Mouse (Mus musculus) spleen, adult 2 months (tissue): ENCODE data around the gene Dpy19l1. TPM values are rescaled to one million over a fixed set of nuclear protein-coding genes. Genes with fewer than 3 reads are reported as not detected.

Experiments used
- DNase-seq, 2 experiments: peaks; one replicate each; pipeline versions ENCODE4 v3.0.0 to v3.0.0-alpha.2; 2012 to 2021; ENCODE audit warnings: low spot score in 2 of 2, low read depth in 1 of 2
- H3K27ac ChIP-seq: fragments of 200-500 bp; 2 replicates; pipeline ENCODE4 v1.5.1; 2012; ENCODE audit warnings: low read length, inconsistent platforms; ENCODE audit not compliant: insufficient read depth
- H3K27me3 ChIP-seq: fragments of 200-500 bp; 2 replicates; pipeline ENCODE4 v1.6.1; 2012; ENCODE audit warnings: mild to moderate bottlenecking, moderate library complexity, low read length, inconsistent platforms; ENCODE audit not compliant: control insufficient read depth, insufficient read depth
- H3K36me3 ChIP-seq: fragments of 200-500 bp; 2 replicates; pipeline ENCODE4 v1.6.1; 2012; ENCODE audit warnings: mild to moderate bottlenecking, low read length, inconsistent platforms; ENCODE audit not compliant: control insufficient read depth, insufficient read depth
- H3K4me1 ChIP-seq: fragments of 200-500 bp; 2 replicates; pipeline ENCODE4 v1.6.1; 2011; ENCODE audit warnings: inconsistent platforms; ENCODE audit not compliant: control insufficient read depth, insufficient read depth, insufficient read length
- H3K4me3 ChIP-seq: fragments of 200-500 bp; 2 replicates; pipeline ENCODE4 v1.5.1; 2011; ENCODE audit warnings: mild to moderate bottlenecking, inconsistent platforms; ENCODE audit not compliant: insufficient read depth, insufficient read length; ENCODE audit errors: extremely low read depth
- CTCF ChIP-seq: fragments of 200-500 bp; IDR thresholded peaks from 2 replicates; pipeline ENCODE4 v1.5.1; 2011; ENCODE audit warnings: mild to moderate bottlenecking, inconsistent platforms; ENCODE audit not compliant: insufficient read depth, insufficient read length, insufficient replicate concordance; ENCODE audit errors: extremely low read depth
- POLR2A ChIP-seq: fragments of 200-500 bp; IDR thresholded peaks from 2 replicates; pipeline ENCODE4 v1.6.1; 2011; ENCODE audit warnings: low read depth, low read length, inconsistent platforms
- WGBS: fragments of 180-500 bp; shearing (Covaris S2); methylation state at CpG from one replicate; pipeline ENCODE4 v1.1.7; 2018; 5-methylcytosine and 5-hydroxymethylcytosine counted together
- polyA plus RNA-seq: library from polyadenylated mRNA; depleted of rRNA; stranded (reverse); fragments of >200 nt; gene quantifications from 2 replicates; pipeline ENCODE4 v1.2.3, GENCODE M21; 2012; rRNA removed

Gene Dpy19l1
- polyA plus RNA-seq, 1 experiment, result 12.1 TPM

DNA sequence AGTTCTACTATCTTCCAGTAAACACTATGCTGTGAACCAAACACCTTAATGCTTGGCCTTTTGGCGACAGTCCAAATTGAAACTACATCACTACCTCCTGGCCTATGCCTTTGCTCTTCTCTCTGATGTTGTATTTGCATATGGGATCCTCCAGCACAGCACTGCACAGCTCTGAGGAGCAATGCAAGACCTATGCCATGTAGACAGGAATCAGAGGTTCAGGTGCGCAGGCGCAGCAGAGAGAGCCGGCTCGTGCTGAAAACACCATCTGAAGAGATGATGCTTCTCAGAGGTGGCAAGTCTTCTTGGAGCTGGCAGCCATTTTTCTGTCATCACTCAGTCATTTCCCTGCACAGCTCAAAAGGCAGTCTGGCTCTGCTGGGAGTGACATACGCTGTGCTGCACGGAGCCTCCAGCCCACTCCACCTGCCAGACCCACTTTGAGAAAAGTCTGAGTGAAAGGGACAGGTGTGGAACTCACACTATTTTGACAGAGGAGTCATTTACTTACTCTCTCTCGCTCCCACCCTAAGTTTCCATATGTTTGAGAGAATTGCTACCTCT, 112.1 kb downstream of the Dpy19l1 start:
- Histone ChIP-seq H3K27me3 (no peaks in the 10 kb centered on the region), H3K27ac (no peak overlapping the region), H3K4me3 (no peak overlapping the region), H3K36me3 (no peaks in the 10 kb centered on the region), H3K4me1 (no peaks in the 10 kb centered on the region)
- 92% methylated on average over 8 of the region's 8 CpGs for WGBS
- no peak for TF ChIP-seq POLR2A
- no peak for TF ChIP-seq CTCF
- DNase-seq, result no peak

DNA sequence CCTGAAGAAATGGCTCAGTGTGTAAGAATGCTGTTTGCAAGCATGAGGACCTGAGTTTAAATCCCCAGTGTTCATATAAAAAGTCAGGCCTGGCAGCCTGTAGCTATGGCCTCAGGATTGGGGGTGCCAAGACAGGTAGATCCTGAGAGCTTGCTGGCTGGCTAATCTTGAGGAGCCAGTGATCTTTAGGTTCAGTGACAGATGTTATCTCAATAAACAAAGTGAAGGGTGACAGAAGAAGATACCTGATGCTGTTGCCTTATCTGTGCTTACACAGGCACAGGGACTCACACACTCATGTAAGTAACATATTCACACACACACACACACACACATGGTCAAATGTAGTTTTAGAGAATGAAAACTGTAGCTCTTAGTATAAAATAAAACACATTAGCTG, 115.7 kb downstream of the Dpy19l1 start:
- no peak for DNase-seq
- Histone ChIP-seq H3K27me3 (no peaks in the 10 kb centered on the region), H3K4me3 (no peak overlapping the region), H3K36me3 (no peaks in the 10 kb centered on the region), H3K4me1 (no peaks in the 10 kb centered on the region), H3K27ac (no peak overlapping the region)
- TF ChIP-seq CTCF (no peak), POLR2A (no peak)

DNA sequence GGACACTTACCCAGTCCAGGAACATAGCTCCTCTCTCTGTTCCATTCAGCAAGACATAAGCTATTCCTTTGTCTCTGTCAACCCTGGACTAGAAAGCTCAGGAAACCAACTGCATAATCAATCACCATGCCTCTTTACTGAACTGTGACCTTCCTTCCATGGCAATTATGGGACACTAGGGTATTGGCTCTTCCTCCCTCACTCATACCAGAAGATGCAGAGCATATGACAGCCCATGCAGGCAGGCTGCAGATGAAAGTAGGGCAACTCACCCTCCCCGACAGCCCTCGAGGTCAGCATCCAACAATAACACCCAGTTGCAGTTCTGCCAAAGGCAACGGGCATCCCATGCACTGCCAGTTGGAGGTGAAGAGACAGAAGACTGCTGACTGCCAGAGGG, 123.6 kb downstream of the Dpy19l1 start:
- Histone ChIP-seq H3K36me3 (no peaks in the 10 kb centered on the region), H3K27ac (no peak overlapping the region), H3K27me3 (no peaks in the 10 kb centered on the region), H3K4me3 (no peak overlapping the region), H3K4me1 (no peaks in the 10 kb centered on the region)
- no peak for DNase-seq
- no peak for TF ChIP-seq CTCF
- no peak for TF ChIP-seq POLR2A
- WGBS, result 72% methylated on average over 3 of the region's 3 CpGs

DNA sequence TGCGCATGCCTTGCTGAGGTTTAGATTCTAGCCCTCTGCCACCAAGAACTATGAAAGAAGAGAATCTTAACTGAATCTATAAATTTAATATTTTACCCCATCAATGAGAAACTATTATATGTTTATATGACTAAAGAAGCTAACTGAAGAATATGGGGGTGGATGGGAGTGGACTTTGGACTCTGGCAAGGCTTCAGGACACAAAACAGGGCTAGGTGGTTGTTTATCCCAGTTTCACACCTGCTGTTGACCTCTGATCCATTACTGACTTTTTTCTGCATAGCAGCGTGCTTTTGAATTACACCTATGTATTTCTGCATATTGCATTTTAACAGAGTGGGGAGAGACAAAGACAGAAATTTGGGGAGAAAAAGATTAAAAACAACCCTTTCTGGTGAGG, 124.1 kb downstream of the Dpy19l1 start:
- H3K36me3 ChIP-seq, result no peaks in the 10 kb centered on the region
- no peak for TF ChIP-seq CTCF
- no peak for TF ChIP-seq POLR2A
- 88% methylated on average over 2 of the region's 2 CpGs for WGBS

More for the DNA sequence above, 124.1 kb downstream of the Dpy19l1 start:
- Histone ChIP-seq H3K4me3 (no peak overlapping the region), H3K4me1 (no peaks in the 10 kb centered on the region), H3K27ac (no peak overlapping the region), H3K27me3 (no peaks in the 10 kb centered on the region)
- DNase-seq, result no peak

Other genes with a start within 250 kb of the Dpy19l1 start
- not detected in 2 replicates for gene Cypt4, start 122.1 kb upstream of the Dpy19l1 start, polyA plus RNA-seq
- gene Dpy19l2, start 193.2 kb upstream of the Dpy19l1 start, polyA plus RNA-seq, result not detected in 2 replicates